Mouse (Mus musculus): ENCODE data around the gene Zfhx3. TPM values are rescaled to one million over a fixed set of nuclear protein-coding genes. Genes with fewer than 3 reads are reported as not detected.

The Zfhx3 gene
- polyA plus RNA-seq, 1 experiment from 2014 or later, result 8.4 TPM

DNA sequence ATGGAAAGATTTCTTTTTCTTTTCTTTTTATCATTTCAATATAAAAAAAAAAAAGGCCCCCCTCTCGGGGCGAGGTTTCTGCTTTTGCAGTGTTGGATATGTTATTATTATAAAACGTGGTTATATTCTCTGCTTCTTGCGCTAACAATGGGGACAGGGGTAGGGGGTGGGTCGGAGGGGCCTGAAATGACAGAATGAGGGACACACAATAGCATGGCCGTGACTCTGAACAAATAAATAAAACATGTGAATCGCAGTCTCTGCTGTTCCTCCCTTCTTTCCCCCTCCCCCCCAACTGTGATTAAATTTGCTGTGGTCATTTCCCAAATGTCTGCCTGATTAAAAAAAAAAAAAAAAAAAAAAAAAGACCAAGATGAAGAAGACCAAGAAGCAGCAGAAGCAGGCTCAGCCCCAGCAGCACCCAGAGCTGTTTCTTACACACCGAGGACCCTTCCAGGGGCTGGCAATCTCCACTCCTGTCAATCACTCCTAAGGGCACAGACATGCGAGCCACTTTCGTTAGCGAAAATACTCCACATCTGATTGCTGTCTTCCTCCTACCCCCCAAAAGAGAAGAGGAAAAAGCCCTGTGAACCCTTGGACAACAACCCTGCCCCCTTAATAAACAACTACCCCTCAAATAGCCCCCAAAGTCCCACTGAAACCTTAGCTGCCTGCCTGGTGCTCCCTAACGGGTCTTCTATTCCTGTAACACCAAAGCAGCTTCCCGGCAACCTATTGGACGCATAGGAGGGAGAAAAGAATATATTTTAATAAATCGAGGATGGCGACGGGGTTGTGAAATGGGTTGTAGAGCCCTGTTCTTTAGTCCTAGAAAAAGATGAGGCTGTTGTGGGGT lies 302.4 kb downstream of the Zfhx3 start:
- Histone ChIP-seq H3K4me2 (peak overlapping the region; percentile 42), H3K27me3 (ENCODE audit: control insufficient read depth, insufficient read depth, low read length) (no peaks in the 10 kb centered on the region), H3K27ac (ENCODE audit: low read depth, low read length) (no peak overlapping the region), H3K4me3 (ENCODE audit: low read depth, low read length) (no peak overlapping the region), H3K4me1 (ENCODE audit: control insufficient read depth, insufficient read depth, low read length) (peaks cover 5% of the 10 kb centered on the region; the same call in 1 of the 2 replicates), H3K36me3 (ENCODE audit: control insufficient read depth, insufficient read depth, low read length) (no peaks in the 10 kb centered on the region), H3K9ac (ENCODE audit: low read depth, low read length) (no peak overlapping the region), H3K9me3 (replicated peaks; ENCODE audit: control insufficient read depth, low read length) (no peaks in the 10 kb centered on the region)
- no peak for ATAC-seq (replicated peaks; ENCODE audit: insufficient number of reproducible peaks, low FRiP score, low TSS enrichment)
- 54% methylated on average over 17 of the region's 17 CpGs for WGBS (ENCODE audit: insufficient replicate concordance)

DNA sequence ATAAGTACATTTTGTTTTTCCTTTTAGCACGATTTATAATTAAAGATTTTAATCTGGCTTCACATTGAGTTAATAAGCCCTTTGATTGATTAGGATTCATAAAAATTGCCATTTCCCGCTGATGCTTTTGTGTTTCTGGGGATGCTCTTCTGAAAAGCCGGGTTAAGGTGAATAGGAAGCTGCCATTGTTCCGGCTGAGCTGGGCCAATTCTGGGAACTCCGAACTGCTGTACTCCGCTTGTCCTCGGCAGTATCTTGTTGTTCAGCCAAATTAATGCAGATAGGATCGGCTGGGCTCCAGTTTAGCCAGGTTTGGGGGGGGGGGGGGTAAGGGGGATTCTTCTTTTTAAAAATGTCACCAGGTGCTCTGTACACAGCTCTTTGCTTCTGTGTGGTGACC lies 303.1 kb downstream of the Zfhx3 start:
- H3K27ac ChIP-seq (ENCODE audit: low read depth, low read length), result no peak overlapping the region
- no peak overlapping the region for H3K4me3 ChIP-seq (ENCODE audit: low read depth, low read length)
- no peak overlapping the region for H3K4me2 ChIP-seq
- no peaks in the 10 kb centered on the region for H3K36me3 ChIP-seq (ENCODE audit: control insufficient read depth, insufficient read depth, low read length)
- peaks cover 5% of the 10 kb centered on the region; the same call in 1 of the 2 replicates for H3K4me1 ChIP-seq (ENCODE audit: control insufficient read depth, insufficient read depth, low read length)
- no peaks in the 10 kb centered on the region for H3K27me3 ChIP-seq (ENCODE audit: control insufficient read depth, insufficient read depth, low read length)
- 69% methylated on average over 8 of the region's 8 CpGs for WGBS (ENCODE audit: insufficient replicate concordance)
- ATAC-seq (replicated peaks; ENCODE audit: insufficient number of reproducible peaks, low FRiP score, low TSS enrichment), result no peak
- H3K9me3 ChIP-seq (replicated peaks; ENCODE audit: control insufficient read depth, low read length), result no peaks in the 10 kb centered on the region
- H3K9ac ChIP-seq (ENCODE audit: low read depth, low read length), result no peak overlapping the region

- H3K27me3 ChIP-seq (ENCODE audit: control insufficient read depth, insufficient read depth, low read length), result no peaks in the 10 kb centered on the region
- ATAC-seq (replicated peaks; ENCODE audit: insufficient number of reproducible peaks, low FRiP score, low TSS enrichment), result no peak
- H3K9me3 ChIP-seq (replicated peaks; ENCODE audit: control insufficient read depth, low read length), result no peaks in the 10 kb centered on the region
- H3K4me1 ChIP-seq (ENCODE audit: control insufficient read depth, insufficient read depth, low read length), result peaks cover 5% of the 10 kb centered on the region; the same call in 1 of the 2 replicates
- no peaks in the 10 kb centered on the region for H3K36me3 ChIP-seq (ENCODE audit: control insufficient read depth, insufficient read depth, low read length)
- no peak overlapping the region for H3K27ac ChIP-seq (ENCODE audit: low read depth, low read length)
- peak overlapping the region; percentile 19 for H3K4me2 ChIP-seq
- H3K4me3 ChIP-seq (ENCODE audit: low read depth, low read length), result no peak overlapping the region
- H3K9ac ChIP-seq (ENCODE audit: low read depth, low read length), result no peak overlapping the region
- 52% methylated on average over 22 of the region's 22 CpGs for WGBS (ENCODE audit: insufficient replicate concordance)
Measured at GRCm38 (mm10) chr8:108246035-108246933, 303.8 kb downstream of the Zfhx3 start.

DNA sequence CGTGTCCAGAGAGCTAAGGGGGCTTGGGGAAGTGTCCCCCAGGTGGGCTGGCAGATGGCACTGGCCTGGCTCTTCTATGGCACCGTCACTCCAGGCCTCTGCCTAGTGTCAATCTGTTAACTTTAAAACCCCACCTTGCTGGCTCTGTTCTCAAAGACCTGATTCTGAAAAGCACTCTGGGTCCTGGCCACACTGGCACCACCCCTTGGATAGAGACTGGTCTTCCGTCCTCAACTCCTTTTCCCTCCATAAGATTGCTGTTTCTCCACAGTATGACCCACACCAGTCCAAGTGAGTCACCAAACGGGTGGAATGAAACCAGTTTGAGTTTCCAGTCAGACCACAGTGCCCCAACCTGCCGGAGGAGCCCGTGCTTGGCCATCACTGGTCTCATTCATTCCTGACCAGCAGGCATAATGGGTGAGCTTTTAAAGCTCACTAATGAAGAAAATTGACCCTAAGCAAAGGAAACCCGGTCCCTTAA lies 304.5 kb downstream of the Zfhx3 start:
- Histone ChIP-seq H3K4me1 (ENCODE audit: control insufficient read depth, insufficient read depth, low read length) (peaks cover 5% of the 10 kb centered on the region; the same call in 1 of the 2 replicates), H3K4me2 (no peak overlapping the region), H3K36me3 (ENCODE audit: control insufficient read depth, insufficient read depth, low read length) (no peaks in the 10 kb centered on the region), H3K4me3 (ENCODE audit: low read depth, low read length) (no peak overlapping the region), H3K9me3 (replicated peaks; ENCODE audit: control insufficient read depth, low read length) (no peaks in the 10 kb centered on the region), H3K9ac (ENCODE audit: low read depth, low read length) (no peak overlapping the region), H3K27me3 (ENCODE audit: control insufficient read depth, insufficient read depth, low read length) (no peaks in the 10 kb centered on the region), H3K27ac (ENCODE audit: low read depth, low read length) (no peak overlapping the region)
- no peak for ATAC-seq (replicated peaks; ENCODE audit: insufficient number of reproducible peaks, low FRiP score, low TSS enrichment)
- 72% methylated on average over 7 of the region's 7 CpGs for WGBS (ENCODE audit: insufficient replicate concordance)

GRCm38 (mm10) chr8:108264593-108265160 lies 322.2 kb downstream of the Zfhx3 start:
- Histone ChIP-seq H3K27me3 (ENCODE audit: control insufficient read depth, insufficient read depth, low read length) (no peaks in the 10 kb centered on the region), H3K4me3 (ENCODE audit: low read depth, low read length) (no peak overlapping the region), H3K4me1 (ENCODE audit: control insufficient read depth, insufficient read depth, low read length) (no peaks in the 10 kb centered on the region), H3K4me2 (no peak overlapping the region), H3K27ac (ENCODE audit: low read depth, low read length) (no peak overlapping the region), H3K9ac (ENCODE audit: low read depth, low read length) (no peak overlapping the region), H3K36me3 (ENCODE audit: control insufficient read depth, insufficient read depth, low read length) (no peaks in the 10 kb centered on the region; the same call in 1 of the 2 replicates), H3K9me3 (replicated peaks; ENCODE audit: control insufficient read depth, low read length) (no peaks in the 10 kb centered on the region)
- no peak for ATAC-seq (replicated peaks; ENCODE audit: insufficient number of reproducible peaks, low FRiP score, low TSS enrichment)
- 63% methylated on average over 11 of the region's 11 CpGs for WGBS (ENCODE audit: insufficient replicate concordance)

- H3K4me3 ChIP-seq (ENCODE audit: low read depth, low read length), result no peak overlapping the region
- no peaks in the 10 kb centered on the region for H3K4me1 ChIP-seq (ENCODE audit: control insufficient read depth, insufficient read depth, low read length)
- H3K27me3 ChIP-seq (ENCODE audit: control insufficient read depth, insufficient read depth, low read length), result no peaks in the 10 kb centered on the region
- ATAC-seq (replicated peaks; ENCODE audit: insufficient number of reproducible peaks, low FRiP score, low TSS enrichment), result no peak
- whole genome bisulfite sequencing (ENCODE audit: insufficient replicate concordance), result 73% methylated on average over 2 of the region's 2 CpGs
- no peak overlapping the region for H3K4me2 ChIP-seq
- no peaks in the 10 kb centered on the region for H3K9me3 ChIP-seq (replicated peaks; ENCODE audit: control insufficient read depth, low read length)
- H3K9ac ChIP-seq (ENCODE audit: low read depth, low read length), result no peak overlapping the region
- no peaks in the 10 kb centered on the region for H3K36me3 ChIP-seq (ENCODE audit: control insufficient read depth, insufficient read depth, low read length)
- no peak overlapping the region for H3K27ac ChIP-seq (ENCODE audit: low read depth, low read length)
Measured at GRCm38 (mm10) chr8:108277960-108278359, 335.5 kb downstream of the Zfhx3 start.

DNA sequence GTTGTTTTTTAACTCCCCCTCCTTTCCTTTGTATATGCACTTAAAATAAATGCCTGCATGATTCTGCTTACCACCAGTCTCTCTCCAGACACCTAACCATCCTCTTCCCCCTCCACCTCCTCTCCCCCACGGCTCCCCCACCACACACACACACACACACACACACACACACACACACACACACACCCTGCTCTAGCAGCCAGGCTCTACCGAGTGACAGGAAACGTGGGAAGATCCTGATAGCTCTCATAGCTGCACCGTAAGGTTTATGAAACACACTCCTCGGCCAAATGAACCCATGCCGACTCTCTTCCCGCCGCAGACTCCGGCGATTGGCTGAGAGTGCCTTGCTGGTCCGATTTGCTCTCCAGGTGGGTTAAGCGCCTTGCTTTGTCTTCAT lies 339.5 kb downstream of the Zfhx3 start:
- ATAC-seq (replicated peaks; ENCODE audit: insufficient number of reproducible peaks, low FRiP score, low TSS enrichment), result no peak
- no peak overlapping the region for H3K4me3 ChIP-seq (ENCODE audit: low read depth, low read length)
- no peak overlapping the region for H3K4me2 ChIP-seq
- H3K9me3 ChIP-seq (replicated peaks; ENCODE audit: control insufficient read depth, low read length), result no peaks in the 10 kb centered on the region
- no peaks in the 10 kb centered on the region for H3K4me1 ChIP-seq (ENCODE audit: control insufficient read depth, insufficient read depth, low read length)
- 65% methylated on average over 12 of the region's 12 CpGs for WGBS (ENCODE audit: insufficient replicate concordance)
- H3K27me3 ChIP-seq (ENCODE audit: control insufficient read depth, insufficient read depth, low read length), result no peaks in the 10 kb centered on the region
- H3K9ac ChIP-seq (ENCODE audit: low read depth, low read length), result no peak overlapping the region
- H3K27ac ChIP-seq (ENCODE audit: low read depth, low read length), result no peak overlapping the region
- H3K36me3 ChIP-seq (ENCODE audit: control insufficient read depth, insufficient read depth, low read length), result no peaks in the 10 kb centered on the region

GRCm38 (mm10) chr8:108286117-108286516 lies 343.7 kb downstream of the Zfhx3 start:
- H3K9ac ChIP-seq (ENCODE audit: low read depth, low read length), result no peak overlapping the region
- no peaks in the 10 kb centered on the region for H3K27me3 ChIP-seq (ENCODE audit: control insufficient read depth, insufficient read depth, low read length)
- H3K4me1 ChIP-seq (ENCODE audit: control insufficient read depth, insufficient read depth, low read length), result no peaks in the 10 kb centered on the region
- H3K4me2 ChIP-seq, result no peak overlapping the region
- 55% methylated on average over 5 of the region's 5 CpGs for WGBS (ENCODE audit: insufficient replicate concordance)
- no peaks in the 10 kb centered on the region for H3K9me3 ChIP-seq (replicated peaks; ENCODE audit: control insufficient read depth, low read length)
- H3K36me3 ChIP-seq (ENCODE audit: control insufficient read depth, insufficient read depth, low read length), result no peaks in the 10 kb centered on the region
- no peak overlapping the region for H3K27ac ChIP-seq (ENCODE audit: low read depth, low read length)
- H3K4me3 ChIP-seq (ENCODE audit: low read depth, low read length), result no peak overlapping the region
- ATAC-seq (replicated peaks; ENCODE audit: insufficient number of reproducible peaks, low FRiP score, low TSS enrichment), result no peak
